Mouse (Mus musculus) erythroblast, embryonic 14.5 days (primary cell): Measurements from ENCODE around the gene Arhgef39.

Experiments used
- GATA1 ChIP-seq: IDR thresholded peaks from 2 replicates; pipeline ENCODE4 v1.6.1; 2012; ENCODE audit warnings: low read length, inconsistent platforms, mixed read lengths
- TAL1 ChIP-seq: IDR thresholded peaks from 3 replicates; pipeline ENCODE4 v1.6.1; 2012; ENCODE audit warnings: low read length, inconsistent platforms, mixed read lengths

DNA sequence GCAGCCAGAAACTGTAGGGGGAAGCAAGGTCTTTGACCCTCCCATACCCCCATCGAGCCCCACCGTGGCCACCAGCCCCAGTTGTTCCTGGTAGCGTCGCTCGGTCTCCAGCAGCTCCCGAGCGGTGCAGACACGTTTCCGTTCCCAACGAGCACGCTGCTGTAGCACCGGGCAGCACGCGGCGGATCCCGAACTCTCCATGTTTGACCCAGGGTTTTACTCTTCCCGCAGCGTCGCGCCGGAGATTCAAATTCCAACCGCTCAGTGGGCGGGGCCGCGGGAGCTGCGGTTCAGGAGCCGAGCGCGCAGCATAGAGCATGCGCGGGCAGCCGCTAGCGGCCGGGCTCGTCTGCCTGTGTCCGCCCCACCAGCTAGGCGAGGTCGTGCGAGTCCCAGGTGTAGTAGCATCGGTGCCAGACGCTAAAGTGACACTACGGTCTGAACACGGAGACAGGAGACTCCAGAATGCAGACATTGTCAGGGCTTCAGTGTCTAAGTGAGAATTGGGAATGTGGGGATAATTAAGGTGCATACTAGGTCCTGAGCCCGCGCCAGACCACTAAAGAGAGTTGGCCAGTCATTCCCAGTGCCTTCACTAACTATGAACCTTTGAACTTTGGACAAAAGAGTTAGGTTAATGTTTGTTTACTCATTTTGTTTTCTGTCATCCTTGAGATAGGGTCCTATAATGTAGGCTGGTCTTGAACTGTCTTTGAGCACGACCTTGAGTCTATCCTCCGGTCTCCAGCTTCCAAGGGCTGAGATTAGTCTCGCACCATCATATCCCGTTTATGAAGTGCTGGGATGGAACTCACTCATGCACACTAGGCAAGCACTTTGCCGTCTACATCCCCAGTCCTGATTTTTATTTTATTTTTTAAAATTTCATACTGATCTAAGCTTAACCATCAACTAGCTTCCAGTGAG is at the start of gene Arhgef39:
- TF ChIP-seq GATA1 (no peak), TAL1 (no peak)
